Mouse (Mus musculus): ENCODE data around the gene Pkd1l3. TPM values are rescaled to one million over a fixed set of nuclear protein-coding genes. Genes with fewer than 3 reads are reported as not detected.

The Pkd1l3 gene
- not detected in 2 replicates for polyA plus RNA-seq (2015; fragmentation: Nextera tagmentation; extraction: Ambion mirVana)

GRCm38 (mm10) chr8:109614243-109615210, at the start of gene Pkd1l3:
TSS of gene Pkd1l3 (plus strand) at chr8:109614517.

GRCm38 (mm10) chr8:109565498-109566333, 48.6 kb upstream of the Pkd1l3 start, which contains the start of the genes Dhx38 and Txnl4b:
TSS of gene Dhx38 (minus strand) at chr8:109565861.
TSS of gene Txnl4b (plus strand) at chr8:109565892.

GRCm38 (mm10) chr8:109578900-109579301, 35.4 kb upstream of the Pkd1l3 start, which contains the start of gene Hp:
TSS of gene Hp (minus strand) at chr8:109579172.

GRCm38 (mm10) chr8:109608271-109609152, 5.8 kb upstream of the Pkd1l3 start, which contains the start of gene Dhodh:
TSS of gene Dhodh (minus strand) at chr8:109608673.

GRCm38 (mm10) chr8:109693146-109693900, 79.0 kb downstream of the Pkd1l3 start, which contains the start of gene Ist1:
TSS of gene Ist1 (minus strand) at chr8:109693260.

GRCm38 (mm10) chr8:109705320-109706075, 91.2 kb downstream of the Pkd1l3 start, which contains the start of gene Zfp821:
TSS of gene Zfp821 (plus strand) at chr8:109705546.

Other genes with a start within 250 kb of the Pkd1l3 start
- gene Pmfbp1, start 120.5 kb upstream of the Pkd1l3 start, polyA plus RNA-seq (2015; fragmentation: Nextera tagmentation; extraction: Ambion mirVana), result not detected in 2 replicates
- 8.6 and 8.9 TPM in 2 replicates for gene Dhx38, start 48.7 kb upstream of the Pkd1l3 start, polyA plus RNA-seq (2015; fragmentation: Nextera tagmentation; extraction: Ambion mirVana)
- 19.5 and 19.6 TPM in 2 replicates for gene Txnl4b, start 48.6 kb upstream of the Pkd1l3 start, polyA plus RNA-seq (2015; fragmentation: Nextera tagmentation; extraction: Ambion mirVana)
- gene Hp, start 35.3 kb upstream of the Pkd1l3 start, polyA plus RNA-seq (2015; fragmentation: Nextera tagmentation; extraction: Ambion mirVana), result 5.2 and 6.3 TPM in 2 replicates
- gene Dhodh, start 5.8 kb upstream of the Pkd1l3 start, polyA plus RNA-seq (2015; fragmentation: Nextera tagmentation; extraction: Ambion mirVana), result 16.7 and 17.5 TPM in 2 replicates
- gene Ist1, start 78.7 kb downstream of the Pkd1l3 start, polyA plus RNA-seq (2015; fragmentation: Nextera tagmentation; extraction: Ambion mirVana), result 72.5 and 75.1 TPM in 2 replicates
- 10.7 and 11.8 TPM in 2 replicates for gene Zfp821, start 91.0 kb downstream of the Pkd1l3 start, polyA plus RNA-seq (2015; fragmentation: Nextera tagmentation; extraction: Ambion mirVana)
- gene Atxn1l, start 123.2 kb downstream of the Pkd1l3 start, polyA plus RNA-seq (2015; fragmentation: Nextera tagmentation; extraction: Ambion mirVana), result 3.3 and 4.2 TPM in 2 replicates
- 20.5 and 23.7 TPM in 2 replicates for gene Ap1g1, start 164.0 kb downstream of the Pkd1l3 start, polyA plus RNA-seq (2015; fragmentation: Nextera tagmentation; extraction: Ambion mirVana)